Mouse (Mus musculus): ENCODE results near the gene Olfr1289.

DNA sequence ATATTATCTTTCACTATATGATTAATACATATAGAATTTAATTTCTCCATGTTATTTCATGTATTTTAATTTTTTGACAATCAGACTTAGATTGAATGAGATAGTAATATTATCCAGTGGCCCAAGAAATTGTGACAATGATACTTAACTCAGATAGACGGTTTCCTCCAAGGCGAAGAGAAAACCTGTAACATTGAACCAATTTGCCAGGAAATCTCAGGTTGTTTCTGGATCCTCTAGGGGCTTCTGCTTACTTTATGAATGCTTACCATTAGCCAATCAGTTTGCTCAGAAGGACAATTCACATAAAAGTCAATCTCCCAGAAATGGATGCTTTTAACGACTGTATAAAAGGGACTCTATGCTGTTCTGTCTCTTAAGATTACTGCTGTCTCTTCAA, 16.3 kb downstream of the Olfr1289 start, which contains the start of gene Olfr1291-ps1:
- TF ChIP-seq POLR2A (IDR thresholded peaks at IDR 0.05; ENCODE audit: control insufficient read depth, low read depth, low read length) = no peak
- TF ChIP-seq CTCF (IDR thresholded peaks at IDR 0.05; ENCODE audit: control insufficient read depth, insufficient read depth, insufficient replicate concordance, low read depth, low read length) = no peak

All from testis, adult 2 months (tissue).